Mouse (Mus musculus) spleen, embryonic (tissue): ENCODE results near the gene Dlg4.
"Not testable (repeated sequence)": the region's sequence is repeated elsewhere in the genome, so short reads cannot be mapped to it uniquely, and the experiment has no call there.

Experiments
- CTCF ChIA-PET: fragments of 350-600 bp; sonication (Branson Sonifier 250); formaldehyde crosslinking; loops from one replicate; lab custom pipeline; 2022; lab: Charles Lee

The Dlg4 gene

DNA sequence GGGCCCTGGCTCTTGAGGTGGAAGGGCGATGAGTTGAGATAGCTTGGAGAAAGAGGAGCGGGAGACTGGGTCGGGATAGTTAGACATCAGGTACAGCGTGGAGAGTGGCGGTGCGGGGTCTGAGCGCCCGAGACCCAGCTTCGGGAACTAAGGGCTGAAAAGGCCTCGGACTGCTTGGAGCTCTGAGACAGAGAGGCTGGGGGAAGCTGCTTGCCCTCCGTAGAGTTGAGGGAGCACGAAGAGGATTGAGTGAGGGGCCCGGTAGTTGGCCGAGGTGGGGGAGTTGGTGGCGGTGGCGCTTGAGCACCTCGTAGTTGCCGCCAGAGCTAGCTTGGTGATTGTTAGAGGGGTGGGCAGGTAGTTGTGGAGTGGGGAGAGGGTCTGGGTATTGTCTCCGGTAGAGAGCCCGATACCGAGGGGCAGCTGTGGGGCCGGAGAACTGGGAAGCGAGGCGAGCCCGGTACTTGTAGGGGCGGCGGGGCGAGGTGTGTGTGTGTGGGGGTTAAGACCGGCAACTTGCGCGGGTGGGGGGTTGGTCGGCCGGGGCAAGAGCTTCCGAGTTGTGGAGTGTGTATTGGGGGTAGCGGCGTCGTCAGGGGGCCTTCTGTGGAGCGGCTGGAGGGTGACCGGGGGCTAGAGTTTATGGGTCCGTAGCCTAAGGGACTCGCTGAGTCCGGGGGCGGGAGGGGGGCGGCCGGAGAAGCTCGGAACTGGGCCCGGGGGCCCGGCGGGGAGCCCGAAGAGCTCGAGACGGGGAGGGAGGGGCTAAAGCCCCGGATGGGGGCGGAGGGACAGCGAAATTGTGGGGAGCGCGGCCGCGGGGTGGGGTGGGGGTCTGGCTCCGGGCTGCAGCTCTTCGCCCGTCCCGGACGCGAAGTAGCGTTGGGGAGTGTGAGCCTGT, 20.3 kb upstream of the Dlg4 start:
- CTCF ChIA-PET, result no interaction called here

DNA sequence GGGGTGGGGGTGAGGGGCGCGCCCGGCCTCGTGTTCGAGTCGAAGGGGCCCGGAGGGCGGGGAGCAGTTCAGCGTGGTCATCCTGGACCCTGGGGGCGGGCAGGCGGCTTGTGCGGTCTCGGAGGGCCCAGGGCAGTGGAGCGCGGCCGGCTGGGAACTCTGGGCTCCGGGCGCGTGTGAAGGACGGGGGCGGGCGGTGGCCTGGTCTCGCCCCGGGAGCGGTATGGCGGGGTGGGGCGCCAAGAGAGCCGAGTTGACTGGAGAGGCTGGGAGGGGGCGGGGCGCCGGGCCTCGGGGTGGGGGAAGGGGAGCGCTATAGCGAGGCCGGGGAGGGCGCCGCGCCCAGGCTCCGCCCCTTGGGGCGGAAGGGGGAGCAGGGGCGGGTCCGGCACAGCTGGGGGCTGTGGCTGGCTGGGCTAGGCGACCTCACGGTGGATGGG, 19.7 kb upstream of the Dlg4 start:
- CTCF ChIA-PET, result no interaction called here

- CTCF ChIA-PET, result no interaction called here
Measured at GRCm38 (mm10) chr11:69998567-69999491, 17.9 kb upstream of the Dlg4 start.

- CTCF ChIA-PET, result no interaction called here
Measured at GRCm38 (mm10) chr11:69999666-70000065, 17.1 kb upstream of the Dlg4 start.

DNA sequence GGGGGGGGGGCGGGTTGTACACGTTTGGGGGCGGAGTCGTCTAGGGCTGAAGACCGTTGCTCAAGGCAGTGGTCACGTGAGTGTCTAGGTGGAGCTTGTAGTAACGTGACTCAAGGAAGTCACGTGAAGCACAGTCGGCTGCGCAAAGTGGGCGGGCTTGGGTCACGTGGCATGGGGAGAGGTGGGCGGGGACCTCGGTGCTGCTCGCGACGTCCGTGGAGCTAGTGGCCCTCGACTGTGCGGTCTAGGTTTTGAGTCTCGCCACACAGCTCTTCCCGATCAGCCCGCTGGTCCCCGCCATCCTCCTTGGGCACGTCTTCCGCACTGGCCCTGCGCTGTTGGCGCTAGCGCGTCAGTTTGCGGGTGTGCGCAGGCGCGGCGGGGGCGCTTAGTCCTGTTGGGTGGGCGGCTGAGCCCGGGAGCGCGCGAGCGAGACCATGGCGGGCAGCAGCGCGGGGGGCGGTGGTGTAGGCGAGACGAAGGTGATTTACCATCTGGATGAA, 16.3 kb upstream of the Dlg4 start, which contains the start of gene Dvl2:
Dvl2 (plus strand) TSS at position 200 of the 503 bp plus-strand sequence.
- CTCF ChIA-PET, result no interaction called here

GRCm38 (mm10) chr11:70001159-70001558, 15.6 kb upstream of the Dlg4 start:
- CTCF ChIA-PET, result no interaction called here

- CTCF ChIA-PET, result interaction anchor here (0.7 kb wide), 1 partner anchor 21 kb away, joined by 3 read pairs; no protein-coding TSS in a partner anchor
Measured at GRCm38 (mm10) chr11:70001865-70002264, 14.9 kb upstream of the Dlg4 start.

DNA sequence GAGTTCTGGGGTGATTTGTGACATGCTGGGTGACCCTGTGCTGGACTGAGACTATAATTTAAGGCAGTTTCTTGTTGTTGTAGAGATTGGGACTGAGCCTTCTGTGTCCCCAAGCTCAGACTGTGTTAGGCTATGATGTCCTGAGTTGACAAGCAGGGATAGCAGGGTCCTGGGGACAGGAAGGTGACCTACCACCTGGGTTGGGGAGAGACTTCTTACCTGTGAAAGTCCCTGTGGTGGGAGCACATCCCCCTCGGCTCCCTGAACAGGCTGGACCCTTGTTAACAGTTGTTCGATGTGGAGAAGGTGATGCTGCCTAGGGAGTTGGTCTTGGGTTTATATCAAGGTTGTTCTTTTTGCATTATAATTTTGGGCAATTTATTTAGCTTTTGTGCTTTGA, 14.3 kb upstream of the Dlg4 start:
- CTCF ChIA-PET, result interaction anchor here (0.8 to 0.9 kb wide), 2 partner anchors 20 to 28 kb away, joined by 3 to 4 read pairs; partner anchors contain the start of gene Elp5

DNA sequence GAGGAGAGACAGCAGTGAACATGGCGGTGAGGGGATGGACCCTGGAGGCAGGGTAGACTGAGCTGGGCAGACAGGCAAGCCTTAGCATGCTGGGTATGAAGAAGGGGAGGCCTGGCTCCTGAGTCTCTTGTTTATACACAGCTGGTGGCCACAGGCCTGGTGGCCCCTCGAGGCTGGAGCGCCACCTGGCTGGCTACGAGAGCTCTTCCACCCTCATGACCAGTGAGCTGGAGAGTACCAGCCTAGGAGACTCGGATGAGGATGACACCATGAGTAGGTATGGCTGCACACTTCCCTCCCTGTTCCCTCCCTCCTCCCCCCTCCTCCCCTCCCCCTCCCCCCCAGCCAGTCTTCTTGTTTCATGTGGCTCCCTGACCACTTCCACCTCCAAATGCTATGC, 11.2 kb upstream of the Dlg4 start:
- CTCF ChIA-PET, result interaction anchor here (0.9 kb wide), 1 partner anchor 72 kb away, joined by 3 read pairs; no protein-coding TSS in a partner anchor

DNA sequence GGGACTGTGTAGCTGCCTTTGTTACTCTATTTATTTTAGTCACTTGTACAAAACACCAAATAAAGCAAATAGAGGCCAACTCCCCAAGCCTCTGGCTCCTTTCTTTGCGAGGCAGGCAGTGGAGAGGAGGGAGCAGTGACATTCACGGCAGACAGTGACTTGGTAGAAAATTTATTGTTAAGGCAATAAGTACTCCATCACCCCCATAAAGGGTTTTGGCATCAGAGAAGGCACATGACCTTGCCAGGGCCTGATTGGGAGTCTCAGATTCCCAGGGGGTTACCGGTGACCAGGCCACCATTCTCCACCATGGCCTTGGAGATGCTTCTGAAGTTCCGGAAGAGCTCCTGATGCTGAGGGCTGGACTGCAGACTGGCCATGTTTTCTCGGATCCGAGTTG, 6.7 kb upstream of the Dlg4 start:
- CTCF ChIA-PET, result no interaction called here

- CTCF ChIA-PET, result no interaction called here
Measured at GRCm38 (mm10) chr11:70010548-70010947, 6.2 kb upstream of the Dlg4 start.

DNA sequence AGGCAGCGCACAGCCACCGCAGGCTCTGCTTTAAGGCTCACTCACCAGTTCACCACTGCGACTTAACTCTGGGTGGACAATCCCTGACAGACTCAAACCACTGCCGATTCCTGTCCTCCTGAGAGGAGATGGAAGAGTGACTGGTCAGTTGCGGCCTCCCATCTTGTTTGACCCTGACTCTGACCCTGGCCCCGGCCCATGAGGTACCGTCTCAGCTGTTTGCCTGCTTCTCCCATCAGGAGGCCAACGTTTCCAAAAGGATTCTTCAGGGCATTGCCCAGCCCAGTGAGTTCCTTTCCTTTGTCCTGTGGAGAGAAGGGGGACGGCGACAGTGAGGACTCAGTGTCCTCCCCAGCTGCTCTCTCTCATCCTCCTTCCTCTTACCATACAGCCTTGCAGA, 5.8 kb upstream of the Dlg4 start:
- CTCF ChIA-PET, result no interaction called here

- CTCF ChIA-PET, result interaction anchor here (0.5 to 0.7 kb wide), 2 partner anchors 321 to 594 kb away, joined by 3 read pairs; no protein-coding TSS in a partner anchor
Measured at GRCm38 (mm10) chr11:70012931-70013330, 3.8 kb upstream of the Dlg4 start.

GRCm38 (mm10) chr11:70013408-70013807, 3.3 kb upstream of the Dlg4 start:
- CTCF ChIA-PET, result interaction anchor here (0.5 kb wide), 1 partner anchor 594 kb away, joined by 3 read pairs; no protein-coding TSS in a partner anchor

DNA sequence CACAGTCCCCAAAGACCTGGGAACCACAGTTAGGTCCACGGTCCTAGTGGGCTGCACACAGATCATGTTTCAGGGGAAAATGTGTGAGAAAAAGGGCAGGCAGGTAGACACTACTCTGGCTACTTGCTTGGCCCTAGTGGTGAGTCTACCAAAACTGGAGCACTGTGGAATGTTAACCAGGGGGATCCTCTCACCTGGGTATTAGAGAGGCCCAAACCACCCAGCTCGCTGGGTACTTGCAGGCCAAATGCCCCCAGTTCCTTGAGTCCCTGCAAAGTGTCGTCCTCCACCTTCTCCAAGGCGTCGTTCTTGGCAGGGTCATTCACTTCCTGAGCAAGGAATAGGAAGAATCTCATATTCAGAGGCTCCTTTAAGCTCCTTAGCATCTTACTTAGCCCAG, 2.7 kb upstream of the Dlg4 start:
- CTCF ChIA-PET, result no interaction called here

DNA sequence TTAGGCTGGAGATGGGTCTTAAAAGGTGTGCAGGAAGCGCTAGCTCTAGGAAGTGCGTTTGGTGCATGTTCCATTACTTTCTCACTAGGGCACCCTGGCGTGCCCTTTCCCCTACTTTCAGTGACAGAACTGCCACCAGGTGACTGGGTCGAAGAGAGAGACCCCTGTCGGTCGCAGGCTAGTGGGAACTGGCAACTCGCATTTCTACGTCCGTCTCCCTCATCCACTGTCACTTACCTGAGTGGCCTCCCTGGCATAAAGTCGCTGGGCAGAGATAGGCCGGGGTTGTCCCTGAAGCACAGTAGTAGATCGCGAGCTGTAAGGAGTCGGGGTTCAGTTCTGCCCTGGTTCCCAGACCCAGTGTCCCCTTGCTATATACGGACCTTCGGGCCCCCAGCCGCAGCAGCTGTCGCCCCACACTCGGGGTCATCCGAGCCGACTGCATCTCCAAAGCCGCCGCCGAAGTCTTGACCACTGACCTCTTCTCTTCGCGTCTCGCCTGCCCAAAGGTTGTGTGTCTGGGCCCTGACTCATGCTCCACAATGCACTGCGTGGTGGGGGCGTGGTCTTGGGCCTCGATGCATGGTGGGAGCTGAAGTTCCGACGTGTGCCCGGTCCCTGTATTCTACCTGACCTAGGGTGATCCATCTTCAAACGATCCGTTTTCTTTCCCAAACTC, 1.7 kb upstream of the Dlg4 start, which contains the start of gene Acadvl:
Acadvl (minus strand) TSS at position 532 of the 679 bp plus-strand sequence.
- CTCF ChIA-PET, result interaction anchor here (0.6 kb wide), 1 partner anchor 383 kb away, joined by 3 read pairs; no protein-coding TSS in a partner anchor

DNA sequence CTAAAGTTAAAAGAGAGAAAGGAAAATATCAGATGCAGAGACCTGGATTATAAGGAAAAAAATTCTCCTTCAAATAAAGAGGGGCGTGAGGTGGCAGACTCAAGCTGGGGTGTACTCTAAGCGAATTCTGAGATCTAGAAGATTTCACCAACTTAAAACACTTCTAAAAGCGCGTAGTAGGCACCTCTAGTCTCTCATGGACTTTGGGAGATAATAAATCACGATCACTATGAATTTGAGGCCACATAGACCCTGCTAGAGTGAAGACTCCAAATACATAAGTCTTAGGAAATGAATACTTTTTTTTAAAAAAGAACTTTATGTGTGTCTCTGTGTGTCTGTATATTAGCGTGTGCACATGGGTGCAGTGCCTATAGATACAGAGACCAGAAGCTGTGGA, 1.1 kb upstream of the Dlg4 start:
- CTCF ChIA-PET, result no interaction called here

DNA sequence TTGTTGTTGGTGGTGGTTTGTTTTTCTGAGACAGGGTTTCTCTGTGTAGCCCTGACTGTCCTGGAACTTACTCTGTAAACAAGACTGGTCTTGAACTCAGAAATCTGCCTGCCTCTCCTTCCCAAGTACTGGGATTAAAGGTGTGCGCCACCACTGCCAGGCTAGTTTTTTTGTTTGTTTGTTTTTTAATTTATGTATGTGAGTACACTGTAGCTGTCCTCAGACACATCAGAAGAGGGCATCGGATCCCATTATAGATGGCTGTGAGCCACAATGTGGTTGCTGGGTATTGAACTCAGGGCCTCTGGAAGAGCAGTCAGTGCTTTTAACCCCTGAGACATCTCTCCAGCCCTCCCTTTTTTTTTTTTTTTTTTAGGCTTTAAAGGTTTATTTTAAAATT, 565 bp upstream of the Dlg4 start:
- CTCF ChIA-PET, result not testable (repeated sequence)

GRCm38 (mm10) chr11:70017199-70017767, 541 bp downstream of the Dlg4 start:
- CTCF ChIA-PET, result no interaction called here
